Mouse (Mus musculus) ES-Bruce4 (cell line): ENCODE measurements at regions not wholly inside any gene's neighbourhood (a gene's known extent, or its start where the extent isn't known, plus 50 kb on each side); places are given as distances from the start of the nearest gene placed in this dataset.

Source experiments
- H3K27ac ChIP-seq: 2 replicates; pipeline ENCODE4 v1.5.1; 2012; ENCODE audit warnings: low read length, inconsistent platforms; ENCODE audit not compliant: insufficient read depth
- H3K27me3 ChIP-seq: 2 replicates; pipeline ENCODE4 v1.6.1; 2012; ENCODE audit warnings: mild to moderate bottlenecking, low read length, inconsistent platforms; ENCODE audit not compliant: control insufficient read depth, poor library complexity, insufficient read depth, severe bottlenecking
- H3K36me3 ChIP-seq: 2 replicates; pipeline ENCODE4 v1.6.1; 2012; ENCODE audit warnings: inconsistent platforms, mild to moderate bottlenecking, low read length, moderate library complexity; ENCODE audit not compliant: control insufficient read depth, poor library complexity, insufficient read depth, severe bottlenecking
- H3K4me1 ChIP-seq: one replicate; pipeline ENCODE4 v1.8.1; 2011; ENCODE audit warnings: low read length; ENCODE audit not compliant: control insufficient read depth, insufficient read depth
- H3K4me3 ChIP-seq: 2 replicates; pipeline ENCODE4 v1.5.1; 2011; ENCODE audit warnings: low read depth, mild to moderate bottlenecking, low read length
- H3K9ac ChIP-seq: 2 replicates; pipeline ENCODE4 v1.6.1; 2012; ENCODE audit warnings: low read depth, mild to moderate bottlenecking, inconsistent platforms; ENCODE audit not compliant: poor library complexity, severe bottlenecking
- H3K9me3 ChIP-seq: replicated peaks from 2 replicates; pipeline ENCODE4 v1.6.1; 2012; ENCODE audit warnings: mild to moderate bottlenecking, low read length, inconsistent platforms; ENCODE audit not compliant: control insufficient read depth, poor library complexity, insufficient read depth, severe bottlenecking
- CTCF ChIP-seq: IDR thresholded peaks from one replicate; pipeline ENCODE4 v1.8.1; 2011; ENCODE audit warnings: low read depth, low read length
- EP300 ChIP-seq: IDR thresholded peaks from 2 replicates; pipeline ENCODE4 v1.6.1; 2011; ENCODE audit warnings: low read depth, low read length; ENCODE audit not compliant: insufficient read depth
- POLR2A ChIP-seq: IDR thresholded peaks from one replicate; pipeline ENCODE4 v1.8.1; 2011; ENCODE audit warnings: low read length; ENCODE audit not compliant: insufficient read depth

- TF ChIP-seq EP300 (no peak), POLR2A (no peak), CTCF (no peak)
- no peaks in the 10 kb centered on the region for H3K36me3 ChIP-seq
- H3K4me1 ChIP-seq = no peaks in the 10 kb centered on the region
- no peak overlapping the region for H3K27ac ChIP-seq
- H3K9ac ChIP-seq = no peak overlapping the region
- H3K27me3 ChIP-seq = no peaks in the 10 kb centered on the region
- no peak overlapping the region for H3K4me3 ChIP-seq
- H3K9me3 ChIP-seq = no peaks in the 10 kb centered on the region
Measured at GRCm38 (mm10) chr14:98605772-98606171, 388.3 kb downstream of the Rpl36a-ps1 start.

- no peak overlapping the region for H3K9ac ChIP-seq
- no peak overlapping the region for H3K27ac ChIP-seq
- H3K4me3 ChIP-seq = no peak overlapping the region
- no peaks in the 10 kb centered on the region for H3K4me1 ChIP-seq
- H3K36me3 ChIP-seq = no peaks in the 10 kb centered on the region
- H3K9me3 ChIP-seq = no peaks in the 10 kb centered on the region
- H3K27me3 ChIP-seq = no peaks in the 10 kb centered on the region
- no peak for TF ChIP-seq EP300
- no peak for TF ChIP-seq CTCF
- no peak for TF ChIP-seq POLR2A
Measured at GRCm38 (mm10) chr14:98596252-98596651, 397.9 kb downstream of the Rpl36a-ps1 start.

GRCm38 (mm10) chr14:98589846-98590245, 404.3 kb downstream of the Rpl36a-ps1 start:
- no peaks in the 10 kb centered on the region for H3K4me1 ChIP-seq

GRCm38 (mm10) chr14:98571644-98572043, 402.1 kb upstream of the Dach1 start:
- H3K36me3 ChIP-seq = no peaks in the 10 kb centered on the region
- H3K9ac ChIP-seq = no peak overlapping the region
- H3K27ac ChIP-seq = no peak overlapping the region
- no peak overlapping the region for H3K4me3 ChIP-seq
- H3K27me3 ChIP-seq = no peaks in the 10 kb centered on the region
- no peak for TF ChIP-seq EP300
- H3K4me1 ChIP-seq = no peaks in the 10 kb centered on the region
- H3K9me3 ChIP-seq = no peaks in the 10 kb centered on the region

More at GRCm38 (mm10) chr14:98589846-98590245, 404.3 kb downstream of the Rpl36a-ps1 start:
- TF ChIP-seq POLR2A (no peak), EP300 (peak; percentile 69; the same call in 1 of the 2 replicates), CTCF (peak; percentile 59)
- Histone ChIP-seq H3K27ac (no peak overlapping the region), H3K27me3 (no peaks in the 10 kb centered on the region), H3K9ac (no peak overlapping the region), H3K4me3 (no peak overlapping the region), H3K36me3 (no peaks in the 10 kb centered on the region), H3K9me3 (no peaks in the 10 kb centered on the region)

DNA sequence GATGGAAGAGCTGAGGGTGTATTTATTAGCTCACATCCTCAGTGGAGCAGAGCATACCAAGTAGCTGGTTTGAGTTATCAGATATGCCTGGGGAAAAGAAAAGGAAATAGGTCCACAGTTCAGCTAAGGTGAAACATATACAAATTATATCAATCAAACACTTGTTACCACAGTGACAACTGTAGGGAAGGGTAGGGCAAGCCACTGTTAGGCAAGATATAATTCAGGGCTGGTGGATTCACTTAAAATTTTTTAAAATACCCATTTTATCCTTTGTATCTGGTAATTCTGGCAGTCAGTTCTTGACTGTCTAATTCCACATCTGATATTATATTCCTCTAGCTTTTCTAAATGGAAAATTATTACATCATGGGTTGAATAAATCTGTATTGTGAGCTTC, 392.4 kb upstream of the Dach1 start:
- no peak overlapping the region for H3K4me3 ChIP-seq
- H3K9ac ChIP-seq = no peak overlapping the region
- no peaks in the 10 kb centered on the region for H3K9me3 ChIP-seq
- H3K27ac ChIP-seq = no peak overlapping the region
- no peaks in the 10 kb centered on the region for H3K27me3 ChIP-seq
- no peaks in the 10 kb centered on the region for H3K4me1 ChIP-seq
- TF ChIP-seq EP300 = no peak
- TF ChIP-seq POLR2A = no peak
- TF ChIP-seq CTCF = no peak
- H3K36me3 ChIP-seq = no peaks in the 10 kb centered on the region

DNA sequence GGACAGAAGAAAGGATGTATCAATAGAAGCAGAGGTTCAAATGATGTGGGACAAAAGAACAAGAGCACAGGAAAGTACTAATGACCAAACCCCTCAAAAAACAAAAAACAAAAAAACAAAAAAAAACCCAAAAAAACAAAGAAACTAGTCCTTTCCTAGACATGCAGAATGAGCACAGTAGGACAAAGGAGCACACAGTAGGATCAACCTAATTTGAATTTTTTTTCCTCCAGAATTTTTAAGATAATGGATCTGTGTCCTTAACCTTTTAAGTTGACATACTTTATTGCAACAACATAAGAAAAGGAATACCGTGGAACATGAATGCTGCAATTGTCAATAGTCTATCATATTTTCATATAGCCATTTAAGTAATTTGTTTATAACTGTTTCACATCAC, 370.2 kb upstream of the Dach1 start:
- Histone ChIP-seq H3K9ac (no peak overlapping the region), H3K9me3 (no peaks in the 10 kb centered on the region), H3K36me3 (no peaks in the 10 kb centered on the region), H3K4me1 (no peaks in the 10 kb centered on the region), H3K4me3 (no peak overlapping the region), H3K27ac (no peak overlapping the region), H3K27me3 (no peaks in the 10 kb centered on the region)
- TF ChIP-seq POLR2A = no peak
- no peak for TF ChIP-seq CTCF
- TF ChIP-seq EP300 = no peak
